Comparison of ENCODE assay signal across 7 mouse cellular contexts in genomic region chr1:105179371-105179823, GRCm38 (mm10).
DNase-seq lines count a peak whose midpoint lies in the region; ATAC-seq and TF ChIP-seq lines count a peak whose summit lies in the region.

No protein-coding gene starts in this region.

- no peak overlapping the region for H3K4me3 ChIP-seq in intestine, embryonic 14.5 days (ENCODE audit: low read depth, low read length)
- H3K4me3 ChIP-seq in liver, embryonic 14.5 days (ENCODE audit: insufficient read depth in 1 of 2, low read depth in 2 of 2, low read length in 2 of 2), result no peak overlapping the region
- no peak overlapping the region for H3K4me3 ChIP-seq in neural tube, embryonic 14.5 days (ENCODE audit: low read depth, low read length)

- peak; percentile 33 to 60 for DNase-seq in adrenal gland, adult (ENCODE audit: inconsistent age in 2 of 2, low spot score in 1 of 2)
- peak; percentile 62 for DNase-seq in brain, adult 2 months (ENCODE audit: low read depth, low spot score)
- peak; percentile 58 to 83 for DNase-seq in gastrocnemius, postnatal 4 days (ENCODE audit: low spot score in 2 of 2)
- peak; percentile 80 for DNase-seq in intestine, embryonic 14.5 days (ENCODE audit: low spot score)
- DNase-seq in liver, embryonic 14.5 days (ENCODE audit: low read depth in 3 of 3, low spot score in 3 of 3), result peak in 1 of 3 experiments; percentile 14

- no peak for TF ChIP-seq EP300 in liver, embryonic 14.5 days (IDR thresholded peaks at IDR 0.05; ENCODE audit: low read depth)

- H3K9me3 ChIP-seq in intestine, embryonic 14.5 days (ENCODE audit: control insufficient read depth, low read length), result no peaks in the 10 kb centered on the region
- H3K9me3 ChIP-seq in liver, embryonic 14.5 days (ENCODE audit: control insufficient read depth, low read length), result no peaks in the 10 kb centered on the region
- H3K9me3 ChIP-seq in neural tube, embryonic 14.5 days (ENCODE audit: control insufficient read depth, low read length), result no peaks in the 10 kb centered on the region

- H3K9ac ChIP-seq in intestine, embryonic 14.5 days (ENCODE audit: low read length), result no peak overlapping the region
- H3K9ac ChIP-seq in liver, embryonic 14.5 days (replicated peaks), result no peak overlapping the region
- no peak overlapping the region for H3K9ac ChIP-seq in neural tube, embryonic 14.5 days (replicated peaks; ENCODE audit: low read depth, low read length)

- 26% methylated on average over 3 of the region's 3 CpGs for WGBS in intestine, embryonic 14.5 days
- WGBS in liver, embryonic 14.5 days (ENCODE audit: insufficient replicate concordance), result 47% methylated on average over 3 of the region's 3 CpGs
- WGBS in neural tube, embryonic 14.5 days, result 51% methylated on average over 3 of the region's 3 CpGs

- H3K4me1 ChIP-seq in intestine, embryonic 14.5 days (replicated peaks; ENCODE audit: control insufficient read depth, insufficient read depth, low read length), result peaks cover 34% of the 10 kb centered on the region
- peaks cover 0 to 6% of the 10 kb centered on the region in 2 experiments; a peak in 2 of 4 replicates for H3K4me1 ChIP-seq in liver, embryonic 14.5 days (replicated peaks; ENCODE audit: control insufficient read depth in 2 of 2, insufficient read depth in 2 of 2, low read length in 1 of 2)
- H3K4me1 ChIP-seq in neural tube, embryonic 14.5 days (ENCODE audit: control insufficient read depth, insufficient read depth, low read length), result no peaks in the 10 kb centered on the region

- peak overlapping the region; percentile 65 for H3K27ac ChIP-seq in intestine, embryonic 14.5 days (ENCODE audit: low read depth)
- H3K27ac ChIP-seq in liver, embryonic 14.5 days, result no peak overlapping the region
- H3K27ac ChIP-seq in neural tube, embryonic 14.5 days (ENCODE audit: low read depth, low read length), result no peak overlapping the region

- H3K36me3 ChIP-seq in intestine, embryonic 14.5 days (ENCODE audit: control insufficient read depth, insufficient read depth, low read length), result no peaks in the 10 kb centered on the region
- no peaks in the 10 kb centered on the region for H3K36me3 ChIP-seq in liver, embryonic 14.5 days (replicated peaks; ENCODE audit: control insufficient read depth, insufficient read depth, low read depth)
- no peaks in the 10 kb centered on the region for H3K36me3 ChIP-seq in neural tube, embryonic 14.5 days (ENCODE audit: control insufficient read depth, insufficient read depth, low read length)

- peak; percentile 91 for ATAC-seq in intestine, embryonic 14.5 days (replicated peaks; ENCODE audit: low FRiP score, low TSS enrichment, low read depth)
- peak; percentile 83 for ATAC-seq in liver, embryonic 14.5 days (ENCODE audit: insufficient read depth)
- ATAC-seq in neural tube, embryonic 14.5 days (ENCODE audit: low read depth), result peak; percentile 78; the same call in 1 of the 2 replicates
- no peak for ATAC-seq in inflammation-experienced regulatory T-cells, adult 6 months

- no peak for TF ChIP-seq CTCF in liver, embryonic 14.5 days (IDR thresholded peaks at IDR 0.05; ENCODE audit: low read depth)

- H3K4me2 ChIP-seq in intestine, embryonic 14.5 days (ENCODE audit: low read length), result peak overlapping the region; percentile 22; the same call in 1 of the 2 replicates
- no peak overlapping the region for H3K4me2 ChIP-seq in liver, embryonic 14.5 days (ENCODE audit: low read depth)
- no peak overlapping the region for H3K4me2 ChIP-seq in neural tube, embryonic 14.5 days (ENCODE audit: low read depth, low read length)

- H3K27me3 ChIP-seq in intestine, embryonic 14.5 days (replicated peaks; ENCODE audit: control insufficient read depth, insufficient read depth, low read length), result no peaks in the 10 kb centered on the region
- no peaks in the 10 kb centered on the region for H3K27me3 ChIP-seq in liver, embryonic 14.5 days (ENCODE audit: control insufficient read depth, insufficient read depth, low read length)
- no peaks in the 10 kb centered on the region for H3K27me3 ChIP-seq in neural tube, embryonic 14.5 days (ENCODE audit: control insufficient read depth, insufficient read depth, low read length)
